Mouse (Mus musculus) embryonic facial prominence, embryonic 12.5 days (tissue): ENCODE measurements at regions not wholly inside any gene's neighbourhood (a gene's known extent, or its start where the extent isn't known, plus 50 kb on each side); places are given as distances from the start of the nearest gene placed in this dataset.
"Not testable (repeated sequence)": the region's sequence is repeated elsewhere in the genome, so short reads cannot be mapped to it uniquely, and the experiment has no call there.

Experiments
- ATAC-seq: fragments of 200-750 bp; cut with Nextera tagmentation; 2 replicates; pipeline ENCODE4 v1.8.0; 2017; ENCODE audit not compliant: insufficient number of reproducible peaks, insufficient read depth, low FRiP score, low TSS enrichment
- H3K27ac ChIP-seq: fragments of 300-500 bp; sonication (generic); 2 replicates; pipeline ENCODE4 v1.5.1; 2016; ENCODE audit warnings: mild to moderate bottlenecking
- H3K27me3 ChIP-seq: fragments of 300-500 bp; sonication (generic); 2 replicates; pipeline ENCODE4 v1.6.1; 2016; ENCODE audit warnings: mild to moderate bottlenecking, moderate library complexity
- H3K36me3 ChIP-seq: fragments of 300-500 bp; sonication (generic); 2 replicates; pipeline ENCODE4 v1.6.1; 2016; ENCODE audit warnings: mild to moderate bottlenecking
- H3K4me1 ChIP-seq: fragments of 300-500 bp; sonication (generic); 2 replicates; pipeline ENCODE4 v1.6.1; 2016
- H3K4me2 ChIP-seq: fragments of 300-500 bp; sonication (generic); replicated peaks from 2 replicates; pipeline ENCODE4 v1.6.1; 2016; ENCODE audit warnings: mild to moderate bottlenecking, moderate library complexity
- H3K4me3 ChIP-seq: fragments of 300-500 bp; sonication (generic); 2 replicates; pipeline ENCODE4 v1.5.1; 2016; ENCODE audit warnings: mild to moderate bottlenecking
- H3K9ac ChIP-seq: fragments of 300-500 bp; sonication (generic); 2 replicates; pipeline ENCODE4 v1.6.1; 2016; ENCODE audit warnings: mild to moderate bottlenecking, moderate library complexity
- H3K9me3 ChIP-seq: fragments of 300-500 bp; sonication (generic); 2 replicates; pipeline ENCODE4 v1.6.1; 2016; ENCODE audit warnings: mild to moderate bottlenecking, moderate library complexity
- WGBS: fragments of 180-500 bp; shearing (Covaris S2); methylation state at CpG from one replicate; pipeline ENCODE4 v1.1.7; 2016; 5-methylcytosine and 5-hydroxymethylcytosine counted together

DNA sequence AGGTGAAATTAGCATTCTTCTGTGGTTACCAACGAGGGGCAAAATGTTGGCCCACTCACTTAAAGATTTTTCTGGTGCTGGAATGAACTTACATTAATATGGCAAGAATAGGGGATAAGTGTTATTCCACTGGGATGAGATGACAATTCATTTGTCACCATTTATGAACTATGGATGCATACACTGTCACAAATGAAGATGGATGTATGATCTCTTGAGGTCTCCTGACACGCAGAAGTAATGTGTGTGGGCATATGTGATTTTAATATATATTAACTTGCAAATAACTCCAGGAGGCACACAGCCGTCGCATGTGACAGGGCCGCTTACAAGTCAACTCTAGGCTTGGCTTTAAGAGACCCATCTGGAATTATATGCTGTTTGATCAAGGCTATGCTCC is 256.8 kb upstream of the Tmpo start:
- Histone ChIP-seq H3K36me3 (no peaks in the 10 kb centered on the region), H3K4me2 (no peak overlapping the region), H3K9ac (no peak overlapping the region), H3K9me3 (no peaks in the 10 kb centered on the region), H3K27me3 (no peaks in the 10 kb centered on the region), H3K4me3 (no peak overlapping the region), H3K4me1 (no peaks in the 10 kb centered on the region), H3K27ac (no peak overlapping the region)
- no peak for ATAC-seq
- WGBS = 80% methylated on average over 5 of the region's 5 CpGs

DNA sequence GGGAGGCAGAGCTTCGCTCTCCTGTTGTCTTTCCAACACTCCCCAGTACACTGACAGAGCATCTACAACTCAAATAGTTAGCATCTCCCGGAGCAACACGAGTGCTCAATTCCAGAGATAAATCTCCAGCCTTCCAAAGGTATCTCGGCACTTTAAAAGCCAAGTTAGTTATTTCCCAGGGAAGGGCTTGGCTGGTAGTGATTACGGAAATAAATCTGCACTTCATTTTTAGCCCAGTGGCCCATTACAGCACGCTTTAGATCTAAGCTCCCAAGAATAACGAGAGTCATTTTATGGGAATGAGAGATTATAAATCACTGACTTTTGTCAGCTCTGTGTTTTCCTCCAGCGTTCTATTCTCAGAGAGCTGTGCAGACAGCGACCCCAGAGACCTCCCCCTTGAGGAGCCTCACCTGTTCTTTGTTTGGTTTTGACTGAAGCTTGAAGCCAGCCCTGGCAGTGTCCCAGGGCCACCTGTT is 255.0 kb upstream of the Tmpo start:
- H3K27ac ChIP-seq = no peak overlapping the region
- no peak for ATAC-seq
- no peak overlapping the region for H3K9ac ChIP-seq
- H3K4me2 ChIP-seq = no peak overlapping the region
- H3K4me1 ChIP-seq = no peaks in the 10 kb centered on the region
- H3K9me3 ChIP-seq = no peaks in the 10 kb centered on the region
- no peak overlapping the region for H3K4me3 ChIP-seq
- no peaks in the 10 kb centered on the region for H3K36me3 ChIP-seq
- no peaks in the 10 kb centered on the region for H3K27me3 ChIP-seq
- WGBS = 37% methylated on average over 9 of the region's 9 CpGs

- Histone ChIP-seq H3K27me3 (no peaks in the 10 kb centered on the region), H3K4me3 (no peak overlapping the region), H3K9ac (no peak overlapping the region), H3K4me2 (no peak overlapping the region), H3K4me1 (0 out of 2 replicates have a peak, but pooled peaks cover 4% of the 10 kb centered on the region), H3K9me3 (no peaks in the 10 kb centered on the region), H3K27ac (no peak overlapping the region), H3K36me3 (no peaks in the 10 kb centered on the region)
- no peak for ATAC-seq
- WGBS = 32% methylated on average over 5 of the region's 5 CpGs
These were observed 249.2 kb upstream of the Tmpo start for GRCm38 (mm10) chr10:91430281-91430680.

- 81% methylated on average over 3 of the region's 3 CpGs for WGBS
- ATAC-seq = no peak
- Histone ChIP-seq H3K36me3 (no peaks in the 10 kb centered on the region), H3K9me3 (no peaks in the 10 kb centered on the region), H3K9ac (no peak overlapping the region), H3K27ac (no peak overlapping the region), H3K4me1 (0 out of 2 replicates have a peak, but pooled peaks cover 4% of the 10 kb centered on the region), H3K4me2 (no peak overlapping the region), H3K4me3 (no peak overlapping the region), H3K27me3 (no peaks in the 10 kb centered on the region)
These were observed 245.5 kb upstream of the Tmpo start for GRCm38 (mm10) chr10:91426584-91426983.

DNA sequence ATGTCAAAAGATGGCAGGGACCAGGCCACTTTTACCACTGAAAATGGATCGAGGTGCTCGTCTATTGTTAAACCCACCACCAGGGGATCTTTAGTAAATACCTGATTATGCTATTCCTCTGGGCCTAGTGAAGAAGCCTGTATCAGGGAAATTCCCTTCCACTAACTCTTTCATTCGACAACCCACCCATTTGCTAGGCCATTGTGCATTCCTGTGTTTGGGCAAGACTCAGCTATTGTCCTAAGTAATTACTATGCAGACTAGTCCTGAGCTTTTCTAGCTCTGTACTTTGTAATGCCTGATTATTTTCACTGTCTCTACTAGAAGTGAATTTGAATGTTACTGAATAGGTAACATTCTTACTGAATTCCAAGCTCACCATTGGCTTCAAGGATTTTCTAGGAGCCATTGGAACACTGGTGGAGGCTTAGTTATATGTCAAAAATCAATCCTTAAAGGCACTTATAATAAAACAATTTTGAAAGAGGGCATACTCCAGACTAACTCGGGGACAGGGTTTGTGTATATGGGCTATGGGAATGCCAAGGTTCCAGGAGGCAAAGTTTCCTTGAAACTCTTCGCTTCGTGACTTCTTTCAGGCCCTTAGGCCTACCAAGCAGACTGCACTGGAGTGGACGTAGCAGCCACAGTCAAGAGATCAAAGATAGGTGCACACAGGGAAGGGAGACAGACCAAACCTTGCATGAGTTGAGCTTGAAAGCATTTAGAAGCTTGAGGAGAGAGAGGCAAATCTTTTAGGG is 244.7 kb upstream of the Tmpo start:
- H3K4me1 ChIP-seq, ATAC-seq, H3K4me3 ChIP-seq, H3K4me2 ChIP-seq, H3K27me3 ChIP-seq, H3K9ac ChIP-seq, H3K36me3 ChIP-seq, H3K27ac ChIP-seq, H3K9me3 ChIP-seq: not testable (repeated sequence)
- 75% methylated on average over 7 of the region's 7 CpGs for WGBS

- 0 out of 2 replicates have a peak, but pooled peaks cover 3% of the 10 kb centered on the region for H3K4me1 ChIP-seq
- H3K36me3 ChIP-seq = no peaks in the 10 kb centered on the region
- H3K4me3 ChIP-seq = no peak overlapping the region
- WGBS = 59% methylated on average over 5 of the region's 5 CpGs
- no peak overlapping the region for H3K27ac ChIP-seq
- ATAC-seq = no peak
- no peak overlapping the region for H3K4me2 ChIP-seq
- no peaks in the 10 kb centered on the region for H3K27me3 ChIP-seq
- H3K9me3 ChIP-seq = no peaks in the 10 kb centered on the region
- no peak overlapping the region for H3K9ac ChIP-seq
These were observed 243.7 kb upstream of the Tmpo start for GRCm38 (mm10) chr10:91424786-91425185.

- Histone ChIP-seq H3K9ac (no peak overlapping the region), H3K27me3 (no peaks in the 10 kb centered on the region), H3K4me2 (no peak overlapping the region), H3K4me3 (no peak overlapping the region), H3K27ac (no peak overlapping the region), H3K4me1 (no peaks in the 10 kb centered on the region), H3K9me3 (no peaks in the 10 kb centered on the region), H3K36me3 (no peaks in the 10 kb centered on the region)
- ATAC-seq = no peak
- WGBS = 76% methylated on average over 3 of the region's 3 CpGs
These were observed 206.1 kb upstream of the Tmpo start for GRCm38 (mm10) chr10:91387255-91387654.

GRCm38 (mm10) chr10:91384372-91384771 is 203.3 kb upstream of the Tmpo start:
- Histone ChIP-seq H3K4me1 (no peaks in the 10 kb centered on the region), H3K27me3 (no peaks in the 10 kb centered on the region), H3K4me2 (no peak overlapping the region), H3K36me3 (no peaks in the 10 kb centered on the region), H3K4me3 (no peak overlapping the region), H3K9ac (no peak overlapping the region), H3K27ac (no peak overlapping the region), H3K9me3 (no peaks in the 10 kb centered on the region)
- no peak for ATAC-seq
- WGBS = 48% methylated on average over 2 of the region's 2 CpGs

GRCm38 (mm10) chr10:91376683-91377082 is 195.6 kb upstream of the Tmpo start:
- no peak for ATAC-seq
- WGBS = 85% methylated on average over 3 of the region's 3 CpGs
- H3K4me1 ChIP-seq = no peaks in the 10 kb centered on the region

DNA sequence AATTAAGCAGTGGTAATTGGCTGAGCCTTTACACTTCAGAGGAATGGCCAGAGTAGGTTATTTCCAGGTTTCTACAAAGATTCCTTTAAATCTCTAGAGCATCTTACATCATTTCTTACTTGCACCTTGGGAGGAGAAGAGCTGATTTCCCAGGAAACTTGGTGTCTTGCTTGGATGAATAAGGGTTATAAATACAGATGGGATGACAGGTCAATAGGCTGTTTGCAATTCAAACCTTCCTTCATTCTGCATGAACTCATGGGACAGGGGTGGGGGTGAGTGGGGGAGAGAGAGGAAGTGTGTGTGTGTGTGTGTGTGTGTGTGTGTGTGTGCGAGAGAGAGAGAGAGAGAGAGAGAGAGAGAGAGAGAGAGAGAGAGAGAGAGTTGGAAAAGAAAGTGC is 186.4 kb upstream of the Tmpo start:
- WGBS = 86% methylated on average over 1 of the region's 1 CpGs
- H3K4me2 ChIP-seq = no peak overlapping the region
- H3K27ac ChIP-seq = no peak overlapping the region
- H3K36me3 ChIP-seq = no peaks in the 10 kb centered on the region
- H3K4me3 ChIP-seq = no peak overlapping the region
- ATAC-seq = no peak
- no peaks in the 10 kb centered on the region for H3K27me3 ChIP-seq
- H3K9ac ChIP-seq = no peak overlapping the region
- H3K4me1 ChIP-seq = no peaks in the 10 kb centered on the region
- no peaks in the 10 kb centered on the region for H3K9me3 ChIP-seq

More at GRCm38 (mm10) chr10:91376683-91377082, 195.6 kb upstream of the Tmpo start:
- Histone ChIP-seq H3K27ac (no peak overlapping the region), H3K4me3 (no peak overlapping the region), H3K9ac (no peak overlapping the region), H3K36me3 (no peaks in the 10 kb centered on the region), H3K27me3 (no peaks in the 10 kb centered on the region), H3K4me2 (no peak overlapping the region), H3K9me3 (no peaks in the 10 kb centered on the region)

GRCm38 (mm10) chr10:91362587-91362986 is 181.5 kb upstream of the Tmpo start:
- Histone ChIP-seq H3K9me3 (no peaks in the 10 kb centered on the region), H3K9ac (no peak overlapping the region), H3K4me1 (no peaks in the 10 kb centered on the region), H3K4me3 (no peak overlapping the region), H3K27ac (no peak overlapping the region), H3K36me3 (no peaks in the 10 kb centered on the region), H3K27me3 (no peaks in the 10 kb centered on the region), H3K4me2 (no peak overlapping the region)
- ATAC-seq = no peak
- WGBS = 72% methylated on average over 3 of the region's 3 CpGs

- 83% methylated on average over 2 of the region's 2 CpGs for whole genome bisulfite sequencing
- no peak overlapping the region for H3K9ac ChIP-seq
- H3K27me3 ChIP-seq = no peaks in the 10 kb centered on the region
- H3K4me3 ChIP-seq = no peak overlapping the region
- ATAC-seq = peak; percentile 52; the same call in 1 of the 2 replicates
- H3K27ac ChIP-seq = no peak overlapping the region
- no peaks in the 10 kb centered on the region for H3K9me3 ChIP-seq
- no peaks in the 10 kb centered on the region for H3K4me1 ChIP-seq
- H3K36me3 ChIP-seq = no peaks in the 10 kb centered on the region
- H3K4me2 ChIP-seq = no peak overlapping the region
These were observed 180.5 kb upstream of the Tmpo start for GRCm38 (mm10) chr10:91361621-91362020.
